Mouse (Mus musculus) bone marrow macrophage, adult 2 months (primary cell): ENCODE data around the gene Wdr17.

Experiments used
- CTCF ChIP-seq: IDR thresholded peaks from 2 replicates; pipeline ENCODE4 v1.5.1; 2012; ENCODE audit warnings: low read depth, mild to moderate bottlenecking, low read length, moderate library complexity
- POLR2A ChIP-seq: IDR thresholded peaks from 2 replicates; pipeline ENCODE4 v1.6.1; 2012; ENCODE audit warnings: mild to moderate bottlenecking, low read depth, low read length, borderline replicate concordance

DNA sequence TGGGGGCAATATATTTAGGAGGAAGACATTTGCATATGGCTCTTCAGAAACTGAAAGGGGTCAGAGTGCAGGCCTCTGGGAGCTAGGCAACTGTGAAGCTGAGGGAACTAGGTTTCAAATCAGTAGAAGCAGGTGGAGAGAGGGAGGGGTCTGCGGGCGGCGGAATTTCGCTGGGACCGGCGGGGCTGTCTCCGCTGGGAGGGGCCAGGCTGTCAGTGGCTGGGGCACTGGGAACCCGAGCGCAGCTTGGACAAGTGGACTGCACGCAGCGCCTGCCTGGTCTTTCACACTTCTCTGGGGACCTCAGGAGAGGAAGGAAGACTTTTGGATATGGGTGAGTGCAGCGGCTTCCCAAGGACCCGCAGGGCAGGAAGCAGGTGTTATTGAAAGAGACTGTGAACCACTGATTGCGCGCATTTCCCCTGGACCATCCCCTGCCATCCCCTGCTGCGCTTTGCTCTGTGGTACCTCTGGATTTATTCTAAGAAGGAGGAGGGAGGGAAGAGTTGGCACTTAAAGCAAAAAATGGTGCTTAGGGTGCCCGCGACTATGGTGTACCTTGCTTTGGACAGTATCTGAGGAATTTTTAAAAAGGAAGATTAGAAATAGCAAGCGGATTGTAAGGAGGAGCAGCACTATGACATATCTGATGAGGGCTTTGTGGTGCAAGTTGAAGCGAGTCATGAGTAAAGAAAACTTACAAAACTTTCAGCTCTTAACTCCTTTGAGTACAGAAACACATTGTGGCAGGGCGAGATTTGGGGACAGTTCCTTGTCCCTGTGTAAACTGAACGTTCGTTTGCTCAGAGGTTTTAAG is 107.5 kb downstream of the Wdr17 start:
- TF ChIP-seq POLR2A: no peak
- no peak for TF ChIP-seq CTCF
